Mouse (Mus musculus) CH12.LX (cell line): ENCODE measurements around the gene Aldh6a1.

ENCODE experiments used
- CTCF ChIP-seq, 2 experiments: IDR thresholded peaks in 1 of 2; conservative IDR thresholded peaks in 1 of 2; 2 replicates each; pipeline ENCODE4 v1.5.1; 2011 to 2012; ENCODE audit warnings: low read depth in 2 of 2, low read length in 2 of 2, improper control_type of control experiment in 1 of 2, inconsistent platforms in 1 of 2, mild to moderate bottlenecking in 1 of 2, moderate library complexity in 1 of 2
- EP300 ChIP-seq: IDR thresholded peaks from 2 replicates; pipeline ENCODE4 v1.6.1; 2011; ENCODE audit warnings: low read length, improper control_type of control experiment
- ETS1 ChIP-seq: conservative IDR thresholded peaks from 2 replicates; pipeline ENCODE4 v1.6.1; 2012; ENCODE audit warnings: low read depth, mild to moderate bottlenecking, inconsistent platforms, low read length, improper control_type of control experiment, moderate library complexity
- MAX ChIP-seq: IDR thresholded peaks from 2 replicates; pipeline ENCODE4 v1.6.1; 2011; ENCODE audit warnings: low read length, improper control_type of control experiment
- MXI1 ChIP-seq: IDR thresholded peaks from 2 replicates; pipeline ENCODE4 v1.6.1; 2011; ENCODE audit warnings: mild to moderate bottlenecking, low read depth, low read length, improper control_type of control experiment
- NELFE ChIP-seq: IDR thresholded peaks from 2 replicates; pipeline ENCODE4 v1.6.1; 2011; ENCODE audit warnings: low read depth, low read length, improper control_type of control experiment
- POLR2A ChIP-seq: IDR thresholded peaks from 2 replicates; pipeline ENCODE4 v1.6.1; 2011; ENCODE audit warnings: low read depth, mild to moderate bottlenecking, improper control_type of control experiment, low read length
- RAD21 ChIP-seq: IDR thresholded peaks from 2 replicates; pipeline ENCODE4 v1.6.1; 2011; ENCODE audit warnings: low read depth, mild to moderate bottlenecking, low read length, improper control_type of control experiment, moderate library complexity
- USF1 ChIP-seq: IDR thresholded peaks from 2 replicates; pipeline ENCODE4 v1.6.1; 2014; ENCODE audit warnings: low read depth, mild to moderate bottlenecking, inconsistent platforms, low read length, improper control_type of control experiment
- ZNF384 ChIP-seq: IDR thresholded peaks from 2 replicates; pipeline ENCODE4 v1.6.1; 2012; ENCODE audit warnings: low read depth, low read length, improper control_type of control experiment, inconsistent platforms

DNA sequence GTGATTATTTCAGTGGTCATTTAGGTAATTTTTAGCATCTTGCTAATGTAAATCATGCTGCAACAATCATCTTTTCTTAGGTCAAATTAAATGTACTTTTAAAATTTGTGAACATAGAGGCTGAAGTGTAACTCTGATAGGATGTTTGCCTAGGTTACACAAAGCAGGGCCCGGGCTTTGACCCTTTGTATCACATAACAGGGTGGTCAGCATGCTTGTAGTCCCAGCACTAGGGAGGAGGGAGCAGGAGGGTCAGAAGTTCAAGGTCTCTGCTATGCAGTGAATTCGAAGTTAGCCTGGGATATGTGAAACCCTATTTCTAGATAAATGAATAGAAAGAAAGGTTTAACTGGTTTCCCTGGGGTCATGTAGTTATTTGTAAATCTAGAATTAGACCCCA lies 30.4 kb upstream of the Aldh6a1 start:
- TF ChIP-seq MAX (no peak), RAD21 (no peak), POLR2A (no peak), MXI1 (no peak), ZNF384 (no peak), EP300 (no peak), CTCF (conservative IDR thresholded peaks at IDR 0.05 in 1 of 2, IDR thresholded peaks at IDR 0.05 in 1 of 2; ENCODE audit: low read depth in 2 of 2, low read length in 2 of 2) (no peak), NELFE (no peak), USF1 (no peak), ETS1 (no peak)
